Mouse (Mus musculus) lung, embryonic 14.5 days (tissue): ENCODE data around the gene Trim41. TPM values are rescaled to one million over a fixed set of nuclear protein-coding genes. Genes with fewer than 3 reads are reported as not detected.
"Not testable (repeated sequence)": the region's sequence is repeated elsewhere in the genome, so short reads cannot be mapped to it uniquely, and the experiment has no call there.

ENCODE experiments used
- ATAC-seq: fragments of 200-750 bp; cut with Nextera tagmentation; 2 replicates; pipeline ENCODE4 v1.8.0; 2017; ENCODE audit warnings: mild to moderate bottlenecking, moderate TSS enrichment, moderate library complexity; ENCODE audit not compliant: insufficient read depth
- DNase-seq: peaks from one replicate; pipeline ENCODE4 v3.0.0-alpha.2; 2015
- H3K27ac ChIP-seq: fragments of 300-500 bp; sonication (generic); 2 replicates; pipeline ENCODE4 v1.5.1; 2014; ENCODE audit warnings: low read depth, mild to moderate bottlenecking, moderate library complexity
- H3K27me3 ChIP-seq: fragments of 300-500 bp; sonication (generic); 2 replicates; pipeline ENCODE4 v1.6.1; 2014; ENCODE audit warnings: low read length, control low read depth; ENCODE audit not compliant: insufficient read depth
- H3K36me3 ChIP-seq: fragments of 300-500 bp; sonication (generic); 2 replicates; pipeline ENCODE4 v1.6.1; 2014; ENCODE audit warnings: control low read depth; ENCODE audit not compliant: insufficient read depth
- H3K4me1 ChIP-seq: fragments of 300-500 bp; sonication (generic); 2 replicates; pipeline ENCODE4 v1.6.1; 2014; ENCODE audit warnings: antibody characterized with exemption, control low read depth; ENCODE audit not compliant: insufficient read depth
- H3K4me2 ChIP-seq: fragments of 300-500 bp; sonication (generic); 2 replicates; pipeline ENCODE4 v1.6.1; 2014; ENCODE audit warnings: mild to moderate bottlenecking
- H3K4me3 ChIP-seq: fragments of 300-500 bp; sonication (generic); 2 replicates; pipeline ENCODE4 v1.5.1; 2014; ENCODE audit warnings: low read depth, low read length
- H3K9ac ChIP-seq: fragments of 300-500 bp; sonication (generic); 2 replicates; pipeline ENCODE4 v1.6.1; 2014
- H3K9me3 ChIP-seq: fragments of 300-500 bp; sonication (generic); 2 replicates; pipeline ENCODE4 v1.6.1; 2016; ENCODE audit warnings: low read depth, low read length, control low read depth
- CTCF ChIP-seq: IDR thresholded peaks from 2 replicates; pipeline ENCODE4 v1.5.1; 2016; ENCODE audit warnings: antibody characterized with exemption, low read depth
- WGBS: fragments of 180-500 bp; shearing (Covaris S2); extraction: QIAGEN DNeasy Blood & Tissue Kit; methylation state at CpG from one replicate; pipeline ENCODE4 v1.1.7; 2014; 5-methylcytosine and 5-hydroxymethylcytosine counted together
- polyA plus RNA-seq: library from polyadenylated mRNA; unstranded; fragments of >200 nt; fragmentation: Nextera tagmentation; extraction: Ambion mirVana; gene quantifications from 2 replicates; pipeline ENCODE4 v1.2.1, GENCODE M21; 2014

Trim41 gene
- polyA plus RNA-seq, 1 experiment from 2014 or later, result 4.6 TPM

DNA sequence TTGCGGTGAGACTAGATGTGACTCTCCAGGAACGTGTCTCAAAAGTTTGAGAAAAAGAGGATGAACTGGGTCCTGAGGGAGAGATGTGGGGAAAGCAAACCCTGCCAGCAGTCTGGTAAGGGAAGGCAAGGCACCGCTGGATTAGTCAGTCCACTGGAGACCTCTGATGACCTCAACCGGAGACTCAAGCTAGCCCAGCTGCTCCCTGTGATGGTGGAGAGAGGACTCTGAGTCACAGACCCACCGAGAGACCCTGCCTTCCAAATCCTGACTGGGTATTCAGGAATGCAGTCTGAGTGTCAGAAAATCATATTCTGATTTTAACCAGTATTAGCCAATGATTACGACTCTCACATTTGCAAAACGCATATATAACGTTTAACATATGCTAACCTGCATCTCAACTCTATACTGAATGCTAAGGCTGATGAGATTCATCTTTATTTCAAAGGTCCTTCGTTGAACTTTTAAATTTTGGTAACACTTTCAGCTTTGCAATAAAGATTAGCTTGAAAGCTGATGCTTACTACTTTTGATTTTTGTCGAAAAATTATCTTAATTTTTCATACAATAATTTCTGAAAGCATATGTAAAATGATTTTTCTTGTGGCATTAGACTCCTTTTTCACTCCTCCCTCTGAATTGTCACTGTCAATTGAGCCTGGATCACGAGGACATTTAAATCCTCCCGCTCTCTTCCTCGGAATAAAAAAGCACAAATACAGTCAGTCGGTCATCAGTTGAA, 5.8 kb upstream of the Trim41 start:
- Histone ChIP-seq H3K4me3 (peak overlapping the region; percentile 40), H3K27ac (no peak overlapping the region), H3K27me3 (peaks cover 11% of the 10 kb centered on the region; the same call in 1 of the 2 replicates), H3K4me1 (no peaks in the 10 kb centered on the region), H3K36me3 (no peaks in the 10 kb centered on the region), H3K4me2 (peak overlapping the region; percentile 79), H3K9me3 (no peaks in the 10 kb centered on the region), H3K9ac (peak overlapping the region; percentile 32; the same call in 1 of the 2 replicates)
- WGBS, result 31% methylated on average over 14 of the region's 14 CpGs
- DNase-seq (no peak), ATAC-seq (no peak)
- TF ChIP-seq CTCF, result no peak

DNA sequence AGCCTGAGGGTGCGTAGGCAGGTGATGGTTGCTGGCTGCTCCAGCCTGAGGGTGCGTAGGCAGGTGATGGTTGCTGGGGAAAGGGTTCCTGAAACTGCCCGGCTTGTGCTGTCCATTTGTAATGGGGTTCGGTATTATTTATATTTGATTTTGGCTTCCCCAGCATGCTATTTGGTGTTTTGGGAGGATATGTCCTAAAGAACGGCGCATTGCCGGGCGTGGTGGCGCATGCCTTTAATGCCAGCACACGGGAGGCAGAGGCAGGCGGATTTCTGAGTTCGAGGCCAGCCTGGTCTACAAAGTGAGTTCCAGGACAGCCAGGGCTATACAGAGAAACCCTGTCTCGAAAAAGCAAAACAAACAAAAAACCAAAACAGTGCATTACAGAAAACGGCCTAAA, 4.1 kb upstream of the Trim41 start:
- not testable (repeated sequence) for H3K36me3 ChIP-seq, H3K4me2 ChIP-seq, DNase-seq, H3K4me3 ChIP-seq, H3K9me3 ChIP-seq, H3K27ac ChIP-seq, H3K9ac ChIP-seq, H3K4me1 ChIP-seq, ATAC-seq
- H3K27me3 ChIP-seq, result peaks cover 11% of the 10 kb centered on the region; the same call in 1 of the 2 replicates
- WGBS, result 79% methylated on average over 14 of the region's 14 CpGs

GRCm38 (mm10) chr11:48820308-48820674, 3.1 kb upstream of the Trim41 start:
- no peak overlapping the region for H3K9ac ChIP-seq
- H3K4me3 ChIP-seq, result no peak overlapping the region
- peaks cover 11% of the 10 kb centered on the region; the same call in 1 of the 2 replicates for H3K27me3 ChIP-seq
- H3K36me3 ChIP-seq, result peaks cover 6% of the 10 kb centered on the region; the same call in 1 of the 2 replicates
- no peaks in the 10 kb centered on the region for H3K9me3 ChIP-seq
- no peak overlapping the region for H3K4me2 ChIP-seq
- DNase-seq, result no peak
- no peak overlapping the region for H3K27ac ChIP-seq
- no peak for TF ChIP-seq CTCF
- ATAC-seq, result no peak
- no peaks in the 10 kb centered on the region for H3K4me1 ChIP-seq

- Histone ChIP-seq H3K36me3 (peaks cover 8% of the 10 kb centered on the region; the same call in 1 of the 2 replicates), H3K9me3 (no peaks in the 10 kb centered on the region), H3K9ac (no peak overlapping the region), H3K27ac (no peak overlapping the region), H3K4me2 (no peak overlapping the region), H3K4me1 (no peaks in the 10 kb centered on the region), H3K4me3 (no peak overlapping the region), H3K27me3 (peaks cover 11% of the 10 kb centered on the region; the same call in 1 of the 2 replicates)
- WGBS, result 62% methylated on average over 7 of the region's 7 CpGs
- DNase-seq, result no peak
- ATAC-seq, result no peak
- no peak for TF ChIP-seq CTCF
These were observed 2.6 kb upstream of the Trim41 start for GRCm38 (mm10) chr11:48819614-48820307.

DNA sequence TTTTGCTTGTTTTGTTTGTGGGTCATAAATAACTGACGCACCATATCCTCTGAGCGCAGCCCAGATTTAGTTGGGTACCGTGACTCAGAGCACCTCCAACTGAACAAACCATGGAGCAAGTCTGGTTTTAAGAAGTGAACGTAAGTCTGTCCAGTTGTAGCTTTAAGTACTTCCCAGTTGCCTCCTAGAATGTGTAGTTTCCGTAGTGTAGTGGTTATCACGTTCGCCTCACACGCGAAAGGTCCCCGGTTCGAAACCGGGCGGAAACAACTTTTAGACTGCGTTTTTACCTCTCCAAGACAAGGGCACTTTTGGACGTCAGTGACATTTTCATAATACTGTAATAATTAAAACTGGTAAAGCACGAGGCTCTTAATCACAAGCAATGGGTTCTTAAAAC, 1.2 kb upstream of the Trim41 start:
- H3K9me3 ChIP-seq, result no peaks in the 10 kb centered on the region
- no peak overlapping the region for H3K27ac ChIP-seq
- H3K36me3 ChIP-seq, result peaks cover 10% of the 10 kb centered on the region; the same call in 1 of the 2 replicates
- ATAC-seq (0 out of 2 replicates have a peak, but pooled peaks have one; percentile 4), DNase-seq (peak; percentile 99)
- H3K4me1 ChIP-seq, result no peaks in the 10 kb centered on the region
- TF ChIP-seq CTCF, result no peak
- peak overlapping the region; percentile 68 for H3K4me2 ChIP-seq
- no peaks in the 10 kb centered on the region for H3K27me3 ChIP-seq
- H3K4me3 ChIP-seq, result peak overlapping the region; percentile 74
- whole genome bisulfite sequencing, result 0% methylated on average over 16 of the region's 16 CpGs
- H3K9ac ChIP-seq, result 0 out of 2 replicates have a peak overlapping the region, but pooled peaks have one; percentile 74

DNA sequence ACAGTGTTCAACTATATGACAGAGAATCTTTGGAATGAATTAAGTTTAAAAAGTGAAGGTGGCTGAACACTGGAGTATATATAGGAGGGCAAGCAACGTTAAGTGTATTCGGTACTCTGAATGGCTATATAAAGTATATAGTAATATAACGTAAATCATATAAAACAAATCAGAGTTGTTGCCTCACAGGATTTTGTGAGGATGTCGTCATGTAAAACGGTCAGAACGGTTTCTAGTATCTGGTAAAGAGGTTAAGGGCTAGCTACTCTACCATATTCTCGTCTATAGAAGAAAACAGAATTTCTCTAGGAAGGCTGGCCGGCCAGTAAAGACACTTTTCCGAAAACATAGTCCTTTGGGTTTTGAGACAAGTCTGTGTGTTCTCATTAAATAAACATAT, 641 bp upstream of the Trim41 start:
- Histone ChIP-seq H3K4me1 (no peaks in the 10 kb centered on the region), H3K27ac (peak overlapping the region; percentile 95), H3K9me3 (no peaks in the 10 kb centered on the region), H3K27me3 (no peaks in the 10 kb centered on the region), H3K36me3 (peaks cover 15% of the 10 kb centered on the region), H3K4me2 (peak overlapping the region; percentile 68), H3K4me3 (peak overlapping the region; percentile 74), H3K9ac (peak overlapping the region; percentile 74)
- WGBS, result 3% methylated on average over 9 of the region's 9 CpGs
- ATAC-seq, result no peak
- TF ChIP-seq CTCF, result no peak
- no peak for DNase-seq

DNA sequence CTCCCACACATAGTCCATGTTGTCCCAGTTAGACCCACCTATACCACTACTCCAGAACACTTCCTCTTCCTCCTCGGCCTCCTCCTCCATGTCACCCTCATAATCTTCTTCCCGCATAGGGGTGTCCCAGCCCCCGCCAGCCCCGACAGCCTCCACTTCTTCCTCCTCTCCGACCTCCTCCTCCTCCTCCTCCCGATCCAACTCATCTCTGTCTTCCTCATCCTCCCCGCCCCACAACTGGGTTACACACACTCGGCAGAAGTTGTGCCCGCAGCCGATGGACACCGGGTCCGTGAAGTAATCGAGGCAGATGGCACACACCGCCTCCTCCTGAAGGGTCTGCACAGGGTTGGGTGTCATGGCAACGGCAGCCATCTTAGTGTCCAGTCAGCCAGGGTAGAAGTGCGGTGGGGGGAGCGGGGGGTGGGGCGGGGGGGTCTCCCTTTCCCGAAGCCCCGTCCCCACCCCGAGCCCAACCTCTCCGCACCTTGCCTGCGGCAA, 822 bp downstream of the Trim41 start:
- ATAC-seq (peak; percentile 54), DNase-seq (peak; percentile 66)
- Histone ChIP-seq H3K9ac (peak overlapping the region; percentile 74), H3K4me3 (peak overlapping the region; percentile 74), H3K4me2 (peak overlapping the region; percentile 68), H3K4me1 (no peaks in the 10 kb centered on the region), H3K36me3 (peaks cover 30% of the 10 kb centered on the region), H3K27me3 (no peaks in the 10 kb centered on the region), H3K9me3 (no peaks in the 10 kb centered on the region), H3K27ac (peak overlapping the region; percentile 26; the same call in 1 of the 2 replicates)
- no peak for TF ChIP-seq CTCF
- WGBS, result 2% methylated on average over 23 of the region's 23 CpGs
